Mouse (Mus musculus): ENCODE measurements around the gene Ssbp3. TPM values are rescaled to one million over a fixed set of nuclear protein-coding genes. Genes with fewer than 3 reads are reported as not detected.
A peak's percentile ranks its signal among the peaks of the same experiment; 100 is the strongest.

Ssbp3 gene
- total RNA-seq, 2 experiments from 2014 or later, result 146 to 149 TPM

DNA sequence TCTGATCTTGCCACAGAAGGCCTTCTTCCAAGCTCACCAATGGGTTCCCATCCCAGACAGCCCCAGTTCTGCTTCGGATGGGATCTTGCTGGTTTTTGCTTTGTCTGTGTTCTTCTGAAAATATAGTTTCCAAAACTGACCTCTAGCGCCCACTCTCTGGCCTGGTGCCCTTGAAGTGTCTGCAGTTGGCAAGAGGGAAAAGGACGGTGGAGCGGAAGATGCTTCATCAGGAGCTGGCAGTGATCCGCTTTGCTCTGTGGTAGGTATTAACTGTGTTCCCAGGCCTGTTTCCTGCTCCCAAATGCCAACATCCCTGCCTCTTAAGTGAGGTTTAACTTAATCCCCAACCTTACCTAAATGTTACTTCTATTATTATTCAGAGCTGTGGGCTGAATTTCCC is 43.3 kb downstream of the Ssbp3 start:
- intact Hi-C loops (cut with DNase I), result no loop called here
- DNase-seq, result peak; percentile 85

- intact Hi-C loops (cut with DNase I), result no loop called here
Observed at GRCm38 (mm10) chr4:106955729-106956712, 45.5 kb downstream of the Ssbp3 start.

GRCm38 (mm10) chr4:106958117-106958516 is 47.6 kb downstream of the Ssbp3 start:
- intact Hi-C loops (cut with DNase I), result no loop called here
- DNase-seq, result no peak

More at GRCm38 (mm10) chr4:106955729-106956712, 45.5 kb downstream of the Ssbp3 start:
- DNase-seq, result peak; percentile 89

DNA sequence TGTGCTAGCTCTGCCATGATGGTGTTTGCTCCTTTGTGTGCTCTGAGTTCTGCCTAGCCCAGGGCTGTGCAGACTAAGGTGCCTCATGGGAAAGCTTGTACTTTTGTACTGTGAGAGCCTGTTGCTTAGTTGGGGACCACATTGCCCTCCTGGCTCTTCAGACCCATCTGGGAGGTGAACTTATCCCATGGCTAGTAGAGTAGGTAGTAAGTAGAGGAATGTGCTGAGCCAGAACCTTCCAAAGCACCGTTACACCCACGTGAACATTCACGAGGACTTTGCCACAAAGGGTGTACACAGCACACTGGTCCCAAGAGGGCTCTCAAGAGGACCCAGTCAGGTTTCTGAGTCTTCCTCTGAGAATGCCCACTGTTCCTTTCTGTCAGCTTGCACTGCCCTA is 48.1 kb downstream of the Ssbp3 start:
- DNase-seq, result no peak

DNA sequence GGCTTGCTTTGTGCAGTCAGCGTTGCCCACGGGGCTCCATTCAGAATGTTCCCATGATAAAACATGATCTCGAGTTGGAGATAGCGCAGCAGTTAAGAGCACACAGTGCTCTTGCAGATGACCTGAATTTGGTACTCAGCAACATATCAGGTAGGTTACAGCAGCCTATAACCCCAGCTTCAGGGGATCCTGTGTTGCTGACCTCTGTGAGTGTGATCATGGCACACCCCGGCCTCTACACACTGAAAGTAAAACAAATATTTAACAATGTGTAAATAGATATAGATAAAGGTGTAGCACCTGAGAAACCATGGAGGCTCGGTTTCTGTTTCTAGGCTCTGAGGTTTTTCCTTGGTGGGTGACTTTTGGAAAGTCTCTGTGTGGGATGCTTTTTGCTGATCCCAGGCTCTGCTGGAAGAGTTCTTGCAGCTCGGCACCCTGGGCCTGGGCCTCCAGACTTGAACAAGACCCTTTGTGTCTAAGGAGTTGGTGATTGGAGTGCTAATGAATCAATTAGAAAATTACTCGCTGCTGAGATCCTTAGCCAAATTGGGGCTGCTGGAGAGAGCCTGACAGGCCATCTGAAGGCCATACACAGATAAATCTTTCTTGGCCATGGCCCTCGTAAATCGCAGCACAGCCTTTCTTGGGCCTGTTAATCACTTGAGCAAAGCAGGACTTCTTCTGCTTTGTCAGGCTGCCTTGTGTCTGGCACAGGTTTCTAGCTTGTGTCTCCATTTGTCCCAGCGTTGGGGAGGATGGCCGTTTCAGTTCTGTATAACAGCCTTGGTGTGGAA is 49.2 kb downstream of the Ssbp3 start:
- intact Hi-C loops (cut with DNase I), result no loop called here

More for the DNA sequence above, 48.1 kb downstream of the Ssbp3 start:
- intact Hi-C loops (cut with DNase I), result no loop called here

GRCm38 (mm10) chr4:106960476-106960875 is 50.0 kb downstream of the Ssbp3 start:
- intact Hi-C loops (cut with DNase I), result no loop called here
- no peak for DNase-seq

More for the DNA sequence above, 49.2 kb downstream of the Ssbp3 start:
- DNase-seq, result no peak

GRCm38 (mm10) chr4:106961321-106961720 is 50.8 kb downstream of the Ssbp3 start:
- DNase-seq, result no peak
- intact Hi-C loops (cut with DNase I), result no loop called here

DNA sequence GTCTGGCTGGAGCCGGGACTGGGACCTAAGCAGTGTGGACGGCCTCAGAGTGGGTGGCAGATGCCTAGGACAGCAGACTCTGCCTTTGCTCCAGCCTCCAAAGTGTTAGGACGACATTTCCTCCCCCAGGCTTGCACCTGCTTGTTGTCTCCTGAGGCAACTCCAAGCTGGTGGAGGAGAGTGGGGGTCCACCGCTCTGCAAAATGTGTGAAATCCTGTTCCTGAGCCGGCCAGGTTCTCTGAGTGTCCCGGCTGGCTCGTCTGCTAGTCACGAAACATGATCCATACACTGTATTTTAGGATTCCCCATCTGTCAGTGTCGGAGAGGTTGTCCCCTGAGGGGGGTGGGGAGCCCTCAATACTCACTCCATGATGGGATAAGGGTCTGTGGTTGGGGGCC is 53.9 kb downstream of the Ssbp3 start:
- intact Hi-C loops (cut with DNase I), result no loop called here

GRCm38 (mm10) chr4:106964996-106965395 is 54.5 kb downstream of the Ssbp3 start:
- intact Hi-C loops (cut with DNase I), result no loop called here
- DNase-seq, result no peak

More for the DNA sequence above, 53.9 kb downstream of the Ssbp3 start:
- DNase-seq, result no peak

DNA sequence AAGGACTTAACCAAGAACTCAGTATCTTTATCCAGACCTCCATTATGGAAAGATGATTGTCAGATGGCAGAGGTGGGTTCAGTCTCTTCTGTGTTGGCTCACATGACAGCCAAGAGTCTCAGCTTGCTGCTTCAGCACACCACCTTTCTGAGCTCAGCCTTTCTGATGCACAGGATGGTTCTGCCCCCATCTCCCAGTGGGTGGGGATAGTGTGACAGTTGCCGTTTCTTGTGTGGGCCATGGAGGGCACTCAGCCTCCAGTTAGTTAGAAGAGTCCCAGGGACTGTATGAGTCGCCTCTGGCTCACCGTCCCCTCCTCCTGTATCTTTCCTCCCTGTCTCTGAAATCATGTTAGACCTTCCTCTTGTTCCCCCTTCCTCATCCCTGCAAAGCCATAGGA is 55.9 kb downstream of the Ssbp3 start:
- no peak for DNase-seq

DNA sequence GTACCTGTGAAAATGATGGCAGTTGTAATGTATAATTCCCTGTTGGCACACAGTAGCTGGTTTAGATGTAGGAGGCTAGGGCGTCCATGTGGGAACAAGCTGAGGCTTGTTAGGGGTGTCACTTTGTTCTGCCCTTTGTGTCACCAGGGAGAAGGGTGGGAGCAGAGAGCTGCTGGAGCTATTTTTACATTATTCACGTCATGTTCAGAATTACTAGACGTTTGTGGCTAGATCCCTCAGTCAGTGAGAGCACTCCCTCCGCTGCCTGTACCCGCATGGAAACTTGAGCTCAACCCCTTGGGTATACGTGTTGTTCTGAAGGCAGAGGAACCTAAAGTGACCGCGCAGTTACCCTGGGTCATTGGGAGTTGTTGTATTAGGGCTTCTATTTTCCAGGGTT is 58.4 kb downstream of the Ssbp3 start:
- intact Hi-C loops (cut with DNase I), result no loop called here
- DNase-seq, result no peak

More for the DNA sequence above, 55.9 kb downstream of the Ssbp3 start:
- intact Hi-C loops (cut with DNase I), result no loop called here

- DNase-seq, result no peak
- intact Hi-C loops (cut with DNase I), result no loop called here
Observed at GRCm38 (mm10) chr4:106970786-106971185, 60.3 kb downstream of the Ssbp3 start.

GRCm38 (mm10) chr4:106972061-106972460 is 61.6 kb downstream of the Ssbp3 start:
- DNase-seq, result no peak
- intact Hi-C loops (cut with DNase I), result no loop called here

- peak; percentile 53 for DNase-seq
Observed at GRCm38 (mm10) chr4:106972461-106973384, 62.2 kb downstream of the Ssbp3 start.

DNA sequence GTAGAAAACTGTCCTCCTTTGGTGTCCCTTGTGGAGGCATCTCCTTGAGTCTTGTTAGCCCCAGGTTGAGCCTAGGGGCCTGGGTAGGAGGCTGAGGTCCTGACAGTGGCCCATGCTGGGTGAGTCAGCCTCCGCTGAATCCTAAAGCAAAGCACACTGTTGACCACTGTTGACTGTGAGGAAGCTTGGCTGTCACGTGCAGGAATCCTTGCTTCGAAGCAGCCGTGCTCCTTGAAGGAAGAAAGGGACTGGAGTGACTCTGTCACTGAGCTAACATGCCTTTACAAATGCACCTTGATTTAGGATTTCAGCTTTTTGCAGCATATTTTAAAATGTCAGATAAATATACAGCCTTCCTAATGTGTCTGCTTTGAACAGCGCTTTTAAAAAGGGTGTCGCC is 64.8 kb downstream of the Ssbp3 start:
- DNase-seq, result no peak
- intact Hi-C loops (cut with DNase I), result no loop called here

More at GRCm38 (mm10) chr4:106972461-106973384, 62.2 kb downstream of the Ssbp3 start:
- intact Hi-C loops (cut with DNase I), result no loop called here

- intact Hi-C loops (cut with DNase I), result no loop called here
- no peak for DNase-seq
Observed at GRCm38 (mm10) chr4:106975890-106976289, 65.4 kb downstream of the Ssbp3 start.

DNA sequence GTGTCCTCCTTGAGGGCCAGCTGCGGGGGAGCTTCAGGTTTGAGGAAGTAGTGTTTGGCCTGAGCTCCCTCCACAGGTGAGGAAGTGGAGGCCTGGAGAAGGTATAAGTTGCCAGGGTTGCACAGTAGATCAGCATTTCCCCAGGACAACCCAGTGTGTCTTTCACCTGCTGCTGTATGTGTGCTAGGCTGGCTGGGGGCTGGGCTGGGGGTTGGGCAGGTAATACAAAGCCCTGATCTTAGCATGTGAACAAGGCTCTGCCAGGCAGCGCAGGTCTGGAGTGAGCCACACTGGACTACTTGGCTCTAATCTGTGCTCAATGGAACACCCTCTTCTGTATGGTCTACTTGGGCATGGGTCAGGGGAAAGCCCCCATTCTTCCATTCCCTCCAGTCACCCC is 66.1 kb downstream of the Ssbp3 start:
- intact Hi-C loops (cut with DNase I), result no loop called here
- no peak for DNase-seq

GRCm38 (mm10) chr4:106977218-106977651 is 66.7 kb downstream of the Ssbp3 start:
- DNase-seq, result no peak
- intact Hi-C loops (cut with DNase I), result no loop called here

GRCm38 (mm10) chr4:106978376-106978775 is 67.9 kb downstream of the Ssbp3 start:
- DNase-seq, result no peak
- intact Hi-C loops (cut with DNase I), result no loop called here

DNA sequence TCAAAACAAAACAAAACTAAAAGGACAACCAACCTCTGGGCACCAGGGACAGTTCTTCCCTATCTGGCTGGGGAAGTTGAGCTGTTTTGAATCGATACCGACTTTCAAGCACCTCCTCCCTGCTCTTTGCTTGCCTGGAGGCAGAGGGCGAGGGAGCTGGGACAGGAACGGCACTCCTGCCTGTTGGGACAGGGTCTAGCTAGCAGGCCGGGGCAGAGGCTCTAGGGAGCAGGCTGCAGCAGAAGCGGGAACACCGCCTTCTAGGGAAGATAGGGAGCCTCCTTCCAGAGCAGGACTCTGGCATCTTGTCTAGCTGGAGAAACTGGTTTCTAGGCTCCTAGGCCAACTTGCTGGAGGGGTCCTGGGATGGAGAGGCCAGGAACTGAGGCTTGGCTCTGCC is 70.2 kb downstream of the Ssbp3 start:
- no peak for DNase-seq
- intact Hi-C loops (cut with DNase I), result no loop called here
